8 mouse cellular contexts compared by ENCODE assay signal in the genomic region with DNA sequence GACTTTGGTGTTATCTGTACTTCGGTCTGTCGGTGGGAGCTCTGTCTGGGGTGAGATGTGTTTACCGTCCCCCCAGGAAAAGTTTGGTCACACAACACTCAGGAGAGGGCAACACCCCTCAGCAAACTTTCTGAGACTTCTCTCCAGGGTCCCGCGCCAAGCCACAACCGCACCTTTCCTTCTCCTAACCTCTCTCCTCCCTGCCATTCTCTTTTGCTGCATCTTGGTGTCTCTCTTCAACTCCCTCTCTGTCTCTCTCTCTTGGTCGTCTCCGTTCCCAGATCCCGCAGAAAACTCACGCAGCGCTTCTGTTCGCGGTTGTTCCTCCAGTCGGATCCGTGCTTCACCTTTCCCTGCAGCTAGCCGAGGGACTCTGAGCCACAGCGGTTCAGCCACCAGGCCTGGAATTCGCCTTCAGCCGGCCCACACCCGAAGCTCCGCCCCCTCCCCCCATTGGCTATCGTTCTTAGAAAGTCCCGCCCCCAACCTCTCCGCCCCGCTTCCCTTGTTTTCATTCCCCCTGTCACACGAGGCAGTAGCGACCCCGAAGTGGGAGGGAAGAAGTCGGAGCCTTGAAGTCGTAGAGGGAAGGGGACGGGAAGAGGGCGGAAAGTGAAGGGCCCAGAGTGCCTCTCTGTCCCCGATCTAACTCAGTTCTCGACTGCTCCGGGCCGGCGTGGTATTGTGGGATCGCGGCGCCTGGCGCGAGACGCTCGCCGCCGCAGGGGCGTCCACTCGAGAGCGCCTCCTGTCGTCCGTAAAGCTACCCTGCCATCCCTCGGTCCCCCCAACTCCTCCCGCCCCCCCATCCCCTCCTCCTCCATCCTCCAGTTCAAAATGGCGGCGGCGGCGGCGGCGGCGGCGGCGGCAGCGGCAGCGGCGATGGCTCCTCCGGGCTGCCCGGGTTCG. TPM values are rescaled to one million over a fixed set of nuclear protein-coding genes. Genes with fewer than 3 reads are reported as not detected.
DNase-seq lines count a peak whose midpoint lies in the region; ATAC-seq and TF ChIP-seq lines count a peak whose summit lies in the region.

A gene (minus strand): TSS at position 431 of the 909 bp plus-strand sequence.
A gene (plus strand): TSS at position 823 of the 909 bp plus-strand sequence.

- TF ChIP-seq CTCF in lung, adult 2 months (IDR thresholded peaks at IDR 0.05; ENCODE audit: insufficient read depth, low read length), result peak; percentile 58

- H3K36me3 ChIP-seq in ES-E14 (ENCODE audit: control insufficient read depth, insufficient read depth, low read length, poor library complexity, severe bottlenecking), result no peaks in the 10 kb centered on the region
- no peaks in the 10 kb centered on the region for H3K36me3 ChIP-seq in forebrain, embryonic 15.5 days

- peak within 1 kb of the TSS; percentile 64 for H3K4me2 ChIP-seq in forebrain, embryonic 15.5 days (replicated peaks)

- in situ Hi-C loops in ES-E14 (cut with MboI; ENCODE audit: low sequenced_read_pairs in 2 of 2, unreplicated experiment in 2 of 2), result no loop called here

- peak within 1 kb of the TSS; percentile 95 for H3K27ac ChIP-seq in ES-E14 (ENCODE audit: insufficient read depth, low read depth, low read length, poor library complexity, severe bottlenecking)
- H3K27ac ChIP-seq in forebrain, embryonic 15.5 days (replicated peaks), result peak within 1 kb of the TSS; percentile 99

- peak; percentile 97 for ATAC-seq in forebrain, embryonic 15.5 days (replicated peaks)
- ATAC-seq in neutrophil, adult 5-6 weeks (ENCODE audit: extremely low read depth, insufficient number of reproducible peaks, low FRiP score, poor library complexity, severe bottlenecking), result peak; percentile 79

- intact Hi-C loops in heart, postnatal 25 days (cut with DNase I), result loop anchor here (2.0 to 5.0 kb wide), 3 partner anchors 98 to 152 kb away; a partner anchor contains a TSS

- H3K9me3 ChIP-seq in ES-E14 (ENCODE audit: control insufficient read depth, insufficient read depth, low read depth, low read length), result no peaks in the 10 kb centered on the region
- no peaks in the 10 kb centered on the region for H3K9me3 ChIP-seq in forebrain, embryonic 15.5 days

- peak within 1 kb of the TSS; percentile 99 for H3K9ac ChIP-seq in ES-E14 (ENCODE audit: insufficient read depth, low read depth, low read length, poor library complexity, severe bottlenecking)
- H3K9ac ChIP-seq in forebrain, embryonic 15.5 days (replicated peaks), result peak within 1 kb of the TSS; percentile 100

- peaks cover 2 to 8% of the 10 kb centered on the region in 2 experiments; a peak in 2 of 4 replicates for H3K4me1 ChIP-seq in ES-E14 (ENCODE audit: control insufficient read depth in 2 of 2, insufficient read depth in 2 of 2, low read length in 2 of 2, poor library complexity in 1 of 2)
- peaks cover 21% of the 10 kb centered on the region for H3K4me1 ChIP-seq in forebrain, embryonic 15.5 days
- no peaks in the 10 kb centered on the region; the same call in 1 of the 2 replicates for H3K4me1 ChIP-seq in lung, adult 2 months (ENCODE audit: control insufficient read depth, insufficient read depth, low read length)

- peak; percentile 96 for TF ChIP-seq POLR2A in lung, adult 2 months (IDR thresholded peaks at IDR 0.05; ENCODE audit: borderline replicate concordance, extremely low read depth, low read depth, low read length)

- no peaks in the 10 kb centered on the region for H3K27me3 ChIP-seq in forebrain, embryonic 15.5 days

- under 1% methylated on average over 48 of the region's 68 CpGs for WGBS in forebrain, embryonic 15.5 days
- WGBS in lung, adult 2 months, result under 1% methylated on average over 67 of the region's 68 CpGs

- H3K4me3 ChIP-seq in ES-E14 (ENCODE audit: insufficient read depth in 1 of 2, low read depth in 1 of 2, low read length in 2 of 2, poor library complexity in 1 of 2, severe bottlenecking in 1 of 2), result peak within 1 kb of the TSS; percentile 95 to 99
- peak within 1 kb of the TSS; percentile 98 for H3K4me3 ChIP-seq in forebrain, embryonic 15.5 days
- peak within 1 kb of the TSS; percentile 86 for H3K4me3 ChIP-seq in lung, adult 2 months (replicated peaks; ENCODE audit: extremely low read depth, low read depth, low read length)

- DNase-seq in ES-E14 (ENCODE audit: low read depth, low spot score), result peak; percentile 97
- peak; percentile 98 for DNase-seq in cerebellum, adult 11-12 months
- peak; percentile 92 for DNase-seq in heart, postnatal 25 days (ENCODE audit: low spot score)
- DNase-seq in layer of hippocampus, adult 18-20 months (ENCODE audit: low spot score in 2 of 2), result peak; percentile 94 to 97
- peak; percentile 90 for DNase-seq in lung, adult 2 months
- DNase-seq in thymus, adult 18-20 months, result peak; percentile 88 to 93

TF ChIP-seq in ES-E14, 5 proteins besides CTCF, POLR2A, EP300 and RAD21:
- TF ChIP-seq HCFC1 (IDR thresholded peaks at IDR 0.05; ENCODE audit: borderline replicate concordance, insufficient read depth, low read length) (peak; percentile 71; the same call in 1 of the 2 replicates), ZC3H11A (IDR thresholded peaks at IDR 0.05; ENCODE audit: borderline replicate concordance, low read depth, low read length) (no peak), ZNF384 (IDR thresholded peaks at IDR 0.05; ENCODE audit: low read depth, low read length) (no peak)

RNA-seq across cellular contexts. Expression of the first gene that starts in this region (rescaled TPM):
- 11.1 and 15.5 TPM in 2 replicates for total RNA-seq in ES-E14 (2012; rRNA removed)
- 54.2 and 55.3 TPM in 2 replicates for polyA plus RNA-seq in forebrain, embryonic 15.5 days (2015; fragmentation: Nextera tagmentation; extraction: Ambion mirVana)
- 10 to 100 TPM; 60.7 to 61.9 TPM for total RNA-seq in heart, postnatal 25 days (2021)
- 10 to 100 TPM; 51.7 to 53.4 TPM for total RNA-seq in layer of hippocampus, adult 18-20 months (2021)
- 16.9 and 25.6 TPM in 2 replicates for polyA plus RNA-seq in lung, adult 2 months (2012; rRNA removed)
- total RNA-seq in neutrophil, adult 5-6 weeks (2017), result 16.1 and 19.6 TPM in 2 replicates

RNA-seq across cellular contexts. Expression of the second gene that starts in this region (rescaled TPM):
- total RNA-seq in ES-E14 (2012; rRNA removed), result 27.0 and 31.1 TPM in 2 replicates
- polyA plus RNA-seq in forebrain, embryonic 15.5 days (2015; fragmentation: Nextera tagmentation; extraction: Ambion mirVana), result 34.5 and 39.9 TPM in 2 replicates
- total RNA-seq in heart, postnatal 25 days (2021), result 10 to 100 TPM; 15.0 to 17.4 TPM
- total RNA-seq in layer of hippocampus, adult 18-20 months (2021), result 10 to 100 TPM; 48.5 to 50.1 TPM
- polyA plus RNA-seq in lung, adult 2 months (2012; rRNA removed), result 1.7 and 3.2 TPM in 2 replicates
- total RNA-seq in neutrophil, adult 5-6 weeks (2017), result 86.8 and 100 TPM in 2 replicates

Comparison
In these comparisons a context has a peak if more than half of its experiments do, and no peak if none do; other contexts are left out.
1. Peak in every context shown above with its lines: DNase-seq, ATAC-seq, H3K4me3 ChIP-seq and H3K27ac ChIP-seq.